Mouse (Mus musculus) urinary bladder, postnatal 25 days (tissue): ENCODE data around the gene Catip.

Experiments used
- DNase-seq: peaks from one replicate; pipeline ENCODE4 v3.0.0; 2022; ENCODE audit warnings: low spot score

Catip gene

DNA sequence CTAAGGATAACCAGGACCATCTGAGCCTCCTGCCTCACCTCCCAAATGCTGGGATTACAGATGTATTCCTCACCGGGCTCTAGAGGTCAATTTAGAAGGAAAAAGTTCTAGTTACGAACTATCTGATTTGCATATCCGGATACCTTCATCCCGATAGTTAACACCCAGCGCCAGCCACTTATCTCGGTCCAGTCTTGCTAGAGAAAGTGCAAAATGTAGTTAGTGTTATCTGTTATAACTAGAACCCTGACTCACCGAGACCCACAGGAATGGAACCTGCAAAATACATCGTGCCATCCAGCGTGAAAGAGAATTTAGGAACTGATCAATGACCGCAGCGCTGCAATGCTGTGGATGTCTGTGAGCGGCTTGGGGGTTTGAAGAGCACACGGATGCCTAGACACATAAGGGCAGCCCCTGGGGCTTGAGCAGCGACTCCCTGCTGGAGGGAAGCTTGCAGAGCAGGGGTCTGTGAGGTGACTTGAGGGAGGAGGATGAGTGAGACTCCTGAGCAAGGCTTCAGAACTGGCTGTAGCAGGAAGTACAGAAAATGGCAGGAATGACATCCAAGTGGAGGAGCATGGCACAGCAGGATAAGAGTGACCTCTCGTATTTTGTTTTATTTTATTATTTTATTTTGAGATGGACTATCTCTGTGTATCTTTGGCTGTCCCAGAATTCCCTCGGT is 39.3 kb downstream of the Catip start:
- DNase-seq = no peak

DNA sequence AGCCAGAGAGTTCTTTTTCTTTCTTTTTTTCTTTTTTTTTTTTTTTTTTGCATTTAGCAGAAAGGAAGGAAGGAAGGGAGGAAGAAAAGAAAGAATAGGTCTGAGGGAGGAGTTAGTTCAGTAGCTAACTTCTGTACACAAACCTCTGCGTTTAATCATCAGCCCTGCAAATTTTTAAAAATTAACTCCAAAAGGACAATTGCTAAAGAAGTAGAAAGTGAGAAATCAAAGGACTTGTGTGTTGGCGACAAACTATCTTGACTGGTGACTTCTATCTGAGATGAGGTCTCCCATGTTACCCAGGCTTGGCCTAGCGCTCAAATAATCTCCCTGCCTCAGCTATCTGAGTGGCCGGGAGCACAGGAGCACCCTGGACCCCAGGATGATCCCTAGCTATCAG is 42.3 kb downstream of the Catip start:
- no peak for DNase-seq

DNA sequence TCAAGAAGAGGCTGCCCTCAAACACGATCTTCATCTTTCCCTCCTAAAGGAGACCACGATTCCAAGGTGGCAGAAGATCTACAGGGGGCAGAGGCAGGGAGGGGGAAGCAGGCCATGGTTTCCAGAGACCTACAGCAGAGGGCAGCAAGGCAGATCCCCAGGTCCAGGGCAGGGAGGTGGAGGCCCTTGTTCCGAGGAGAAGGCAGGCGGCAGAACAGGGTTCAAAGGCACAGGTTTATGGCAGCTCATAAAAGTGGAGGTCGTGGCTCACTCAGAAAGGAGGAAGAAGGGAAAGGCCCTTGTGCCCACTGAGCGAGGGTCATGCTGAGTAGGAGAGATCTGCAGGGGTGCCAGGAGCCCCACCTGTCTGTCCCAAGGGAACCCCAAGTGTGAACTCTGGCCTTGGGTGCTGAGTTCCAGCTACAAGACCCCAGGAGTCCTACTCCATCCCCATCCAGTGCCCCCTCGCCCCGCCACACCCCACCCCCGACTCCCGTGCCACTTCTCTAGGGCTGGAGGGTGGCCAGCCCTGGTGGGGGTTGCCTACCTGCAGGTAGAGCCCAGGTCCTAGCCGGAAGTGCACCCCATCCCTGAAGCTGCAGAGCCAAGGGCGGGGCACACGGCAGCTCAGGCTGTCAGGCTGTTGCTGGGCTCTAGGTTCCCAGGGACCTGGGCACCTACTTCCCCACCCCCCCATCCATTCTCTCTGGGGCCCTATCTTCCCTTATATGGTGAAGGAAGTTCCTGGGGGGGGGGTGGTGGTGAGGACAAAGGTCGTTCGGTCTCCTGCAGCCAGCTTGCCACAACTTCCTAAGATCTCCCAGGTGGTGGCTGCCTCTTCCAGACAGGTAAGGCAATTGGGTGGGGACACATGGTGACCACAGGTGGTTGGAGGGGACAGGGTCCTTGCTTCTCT is 46.9 kb downstream of the Catip start, which contains the start of gene Vil1:
Vil1 (plus strand) TSS at position 788 of the 916 bp plus-strand sequence.
- DNase-seq = no peak

DNA sequence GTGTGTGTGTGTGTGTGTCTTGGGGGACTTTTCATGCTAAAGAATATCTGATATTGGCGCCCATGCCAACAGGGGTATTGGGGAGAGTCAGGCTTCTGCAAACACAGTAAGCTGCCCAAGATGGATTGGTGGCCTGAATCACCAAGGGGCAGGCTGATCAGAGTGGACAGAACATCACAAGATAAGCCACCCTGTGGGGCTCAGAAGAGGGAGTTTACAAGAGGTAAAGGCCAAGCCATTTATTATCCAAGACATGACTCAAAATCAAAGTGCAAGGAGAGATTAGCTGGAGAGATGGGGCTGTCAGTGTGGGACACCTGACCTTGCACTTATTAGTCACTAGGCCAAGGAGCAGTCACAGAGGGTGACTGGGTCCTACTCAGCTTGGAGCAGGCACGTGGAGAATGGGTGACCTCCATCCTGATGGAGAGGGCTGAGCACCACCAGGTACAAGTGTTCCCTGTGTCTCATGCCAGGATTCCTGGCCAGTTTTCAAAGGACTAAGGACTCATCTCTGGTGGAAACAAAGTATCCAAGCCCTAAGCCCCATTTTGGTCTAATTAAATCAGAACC is 49.9 kb downstream of the Catip start:
- DNase-seq = no peak

DNA sequence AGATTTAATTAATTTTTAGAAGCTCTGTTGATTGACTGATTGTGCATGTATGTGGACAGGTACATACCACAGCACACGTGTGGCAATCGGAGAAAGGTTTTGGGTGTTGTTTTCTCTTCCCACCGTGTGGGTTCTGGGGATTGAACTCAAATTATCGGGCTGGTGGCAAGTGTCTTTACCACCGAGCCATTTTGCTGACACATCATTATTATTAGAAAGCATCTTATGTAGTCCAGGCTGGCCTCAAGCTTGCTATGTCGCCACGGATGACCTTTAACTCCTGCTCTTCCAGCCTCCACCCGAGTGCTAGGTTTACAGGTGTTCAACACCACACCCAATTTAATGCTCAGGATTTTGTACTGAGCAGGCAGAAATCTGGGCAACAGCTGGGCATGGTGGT is 50.8 kb downstream of the Catip start:
- DNase-seq = no peak

DNA sequence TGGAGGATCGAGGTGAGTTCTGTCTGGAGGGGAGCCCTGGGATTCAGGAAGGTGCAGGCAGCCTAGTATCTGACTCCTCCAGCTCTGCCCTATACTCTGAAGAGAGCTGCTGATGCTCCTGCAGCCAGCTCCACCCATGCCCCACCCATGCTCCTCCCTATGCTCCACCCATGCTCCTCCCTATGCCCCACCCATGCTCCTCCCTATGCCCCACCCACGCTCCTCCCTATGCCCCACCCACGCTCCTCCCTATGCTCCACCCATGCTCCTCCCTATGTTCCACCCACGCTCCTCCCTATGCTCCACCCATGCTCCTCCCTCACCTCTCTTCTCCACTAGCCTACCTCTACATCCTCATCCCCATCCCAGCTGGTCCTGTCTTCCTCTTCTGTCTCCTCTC is 53.2 kb downstream of the Catip start:
- no peak for DNase-seq
